Mouse (Mus musculus) liver, adult 2 months (tissue): ENCODE data around the gene Nav2.

Experiments used
- CTCF ChIP-seq: fragments of 200-500 bp; IDR thresholded peaks from 2 replicates; pipeline ENCODE4 v1.5.1; 2011; ENCODE audit warnings: low read depth, low read length, control low read depth
- POLR2A ChIP-seq: fragments of 200-500 bp; IDR thresholded peaks from 2 replicates; pipeline ENCODE4 v1.6.1; 2011; ENCODE audit warnings: low read length, control low read depth; ENCODE audit not compliant: insufficient read depth; ENCODE audit errors: extremely low read depth

GRCm38 (mm10) chr7:49119016-49119415, 210.5 kb downstream of the Nav2 start:
- no peak for TF ChIP-seq CTCF
- no peak for TF ChIP-seq POLR2A
